Mouse (Mus musculus) layer of hippocampus, adult 9-11 months (tissue): Measurements from ENCODE around the gene Smg6.

ENCODE experiments used
- DNase-seq: peaks from one replicate; pipeline ENCODE4 v3.0.0; 2022

The Smg6 gene

GRCm38 (mm10) chr11:74925577-74926387, at the start of gene Smg6, which contains the start of gene Srr:
TSS of gene Smg6 (plus strand) at chr11:74925823.
TSS of gene Srr (minus strand) at chr11:74925948.
- DNase-seq = peak; percentile 93

- DNase-seq = peak; percentile 84
Measured at GRCm38 (mm10) chr11:74876801-74877200, 48.8 kb upstream of the Smg6 start.

GRCm38 (mm10) chr11:74880999-74881398, 44.6 kb upstream of the Smg6 start:
- no peak for DNase-seq

- peak; percentile 63 for DNase-seq
Measured at GRCm38 (mm10) chr11:74881979-74882378, 43.6 kb upstream of the Smg6 start.

GRCm38 (mm10) chr11:74883098-74883497, 42.5 kb upstream of the Smg6 start:
- DNase-seq = no peak

GRCm38 (mm10) chr11:74894619-74895018, 31.0 kb upstream of the Smg6 start:
- DNase-seq = no peak

GRCm38 (mm10) chr11:74895980-74896900, 29.4 kb upstream of the Smg6 start:
- peak; percentile 68 for DNase-seq

GRCm38 (mm10) chr11:74896901-74897677, 28.5 kb upstream of the Smg6 start, which contains the start of gene Sgsm2:
TSS of gene Sgsm2 (minus strand) at chr11:74897060.
- peak; percentile 62 for DNase-seq

- peak; percentile 93 for DNase-seq
Measured at GRCm38 (mm10) chr11:74897678-74898516, 27.7 kb upstream of the Smg6 start, which contains the start of gene Tsr1. TSS of gene Tsr1 (plus strand) at chr11:74898071.

- no peak for DNase-seq
Measured at GRCm38 (mm10) chr11:74898517-74898827, 27.2 kb upstream of the Smg6 start.

GRCm38 (mm10) chr11:74901555-74901954, 24.1 kb upstream of the Smg6 start:
- no peak for DNase-seq

- DNase-seq = no peak
Measured at GRCm38 (mm10) chr11:74902416-74902815, 23.2 kb upstream of the Smg6 start.

- DNase-seq = no peak
Measured at GRCm38 (mm10) chr11:74907850-74908249, 17.8 kb upstream of the Smg6 start.

GRCm38 (mm10) chr11:74908618-74909399, 16.8 kb upstream of the Smg6 start:
- no peak for DNase-seq

- no peak for DNase-seq
Measured at GRCm38 (mm10) chr11:74909978-74910377, 15.6 kb upstream of the Smg6 start.

GRCm38 (mm10) chr11:74912492-74912891, 13.1 kb upstream of the Smg6 start:
- DNase-seq = no peak

- no peak for DNase-seq
Measured at GRCm38 (mm10) chr11:74919249-74919648, 6.4 kb upstream of the Smg6 start.

- no peak for DNase-seq
Measured at GRCm38 (mm10) chr11:74924149-74924548, 1.5 kb upstream of the Smg6 start.

- no peak for DNase-seq
Measured at GRCm38 (mm10) chr11:74926388-74927005, 874 bp downstream of the Smg6 start.

GRCm38 (mm10) chr11:74927236-74927725, 1.7 kb downstream of the Smg6 start:
- DNase-seq = no peak
